Mouse (Mus musculus): ENCODE measurements around the gene Sema4d. TPM values are rescaled to one million over a fixed set of nuclear protein-coding genes. Genes with fewer than 3 reads are reported as not detected.

Gene Sema4d
- total and polyA plus RNA-seq, 3 experiments, result 12.8 to 67.1 (median 16.7) TPM

GRCm38 (mm10) chr13:51818170-51818943 is 24.8 kb upstream of the Sema4d start:
- Histone ChIP-seq H3K4me3 (replicated peaks in 1 of 3; ENCODE audit: low read depth in 2 of 3, low read length in 2 of 3, poor library complexity in 1 of 3) (no peak overlapping the region), H3K9me3 (replicated peaks; ENCODE audit: low read length) (peaks cover 6% of the 10 kb centered on the region), H3K4me1 (ENCODE audit: control insufficient read depth in 1 of 2, insufficient read depth in 2 of 2) (peaks cover 11 to 22% of the 10 kb centered on the region in 2 experiments), H3K27me3 (replicated peaks) (no peaks in the 10 kb centered on the region), H3K79me2 (replicated peaks; ENCODE audit: control insufficient read depth, extremely low read depth, insufficient read depth, poor library complexity, severe bottlenecking) (no peaks in the 10 kb centered on the region), H3K9ac (ENCODE audit: insufficient read depth, low read depth) (no peak overlapping the region), H3K27ac (ENCODE audit: insufficient read depth, low read depth) (no peak overlapping the region), H3K36me3 (replicated peaks in 1 of 2; ENCODE audit: control insufficient read depth in 1 of 2, insufficient read depth in 1 of 2, low read length in 1 of 2) (no peaks in the 10 kb centered on the region), H3K4me2 (ENCODE audit: insufficient read depth, low read depth, poor library complexity, severe bottlenecking) (no peak overlapping the region)
- dilution Hi-C loops (cut with MboI; ENCODE audit: extremely low pct_ligation_motif_present, extremely low pct_unique_long_range_greater_than_20kb, low sequenced_read_pairs), result no loop called here
- DNase-seq (ENCODE audit: extremely low read depth), result no peak
- in situ Hi-C loops (cut with MboI; ENCODE audit: low pct_ligation_motif_present, low pct_unique_long_range_greater_than_20kb, low sequenced_read_pairs), result no loop called here
- TF ChIP-seq ELF1 (IDR thresholded peaks at IDR 0.05; ENCODE audit: low read depth, low read length) (no peak), USF2 (conservative IDR thresholded peaks at IDR 0.05; ENCODE audit: low read depth, low read length) (no peak), IRF4 (IDR thresholded peaks at IDR 0.05; ENCODE audit: low read depth, low read length) (no peak), ETS1 (conservative IDR thresholded peaks at IDR 0.05; ENCODE audit: low read depth, low read length) (no peak), TCF12 (IDR thresholded peaks at IDR 0.05; ENCODE audit: low read depth, low read length) (no peak), UBTF (IDR thresholded peaks at IDR 0.05; ENCODE audit: low read depth, low read length) (no peak), NRF1 (IDR thresholded peaks at IDR 0.05; ENCODE audit: low read depth, low read length) (no peak), ZC3H11A (IDR thresholded peaks at IDR 0.05; ENCODE audit: low read depth, low read length) (no peak), CHD2 (IDR thresholded peaks at IDR 0.05; ENCODE audit: low read length) (no peak), RAD21 (IDR thresholded peaks at IDR 0.05; ENCODE audit: low read depth, low read length) (no peak), GABPA (IDR thresholded peaks at IDR 0.05; ENCODE audit: insufficient replicate concordance, low read depth, low read length) (no peak), CTCF (conservative IDR thresholded peaks at IDR 0.05 in 1 of 2, IDR thresholded peaks at IDR 0.05 in 1 of 2; ENCODE audit: low read depth in 2 of 2, low read length in 2 of 2) (no peak), ZKSCAN1 (IDR thresholded peaks at IDR 0.05; ENCODE audit: borderline replicate concordance, low read depth, low read length) (no peak), TBP (conservative IDR thresholded peaks at IDR 0.05; ENCODE audit: low read depth, low read length) (no peak)

DNA sequence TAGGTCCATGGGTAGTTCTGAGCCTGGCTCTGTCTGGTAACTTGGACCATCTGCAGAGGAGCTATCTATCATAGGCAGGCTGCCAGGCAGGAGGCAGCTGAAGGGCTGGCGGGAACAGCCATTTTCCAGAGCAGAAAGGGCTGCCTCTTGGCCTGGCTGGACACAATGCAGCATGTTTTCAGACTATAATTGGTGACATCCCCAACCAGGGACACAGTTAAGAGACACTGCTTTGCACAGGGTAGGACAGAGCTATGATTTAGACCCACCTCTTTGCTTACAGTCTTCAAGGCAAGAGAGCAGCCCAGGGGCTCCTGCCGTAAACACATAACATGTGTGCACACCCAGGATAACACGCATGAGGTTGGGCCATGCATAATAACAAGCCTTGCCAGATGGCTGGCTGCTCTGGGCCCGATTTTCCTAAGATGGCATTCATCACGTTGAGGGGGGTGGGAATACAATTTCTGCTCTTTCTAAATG is 23.1 kb upstream of the Sema4d start:
- TF ChIP-seq MYC (IDR thresholded peaks at IDR 0.05; ENCODE audit: low read depth, low read length) (no peak), RCOR1 (conservative IDR thresholded peaks at IDR 0.05; ENCODE audit: low read depth, low read length) (no peak), MXI1 (IDR thresholded peaks at IDR 0.05; ENCODE audit: low read depth, low read length) (no peak), BHLHE40 (IDR thresholded peaks at IDR 0.05; ENCODE audit: low read depth, low read length) (no peak), CHD2 (IDR thresholded peaks at IDR 0.05; ENCODE audit: low read length) (no peak), POLR2A (IDR thresholded peaks at IDR 0.05; ENCODE audit: low read depth, low read length) (no peak), JUN (IDR thresholded peaks at IDR 0.05; ENCODE audit: insufficient read depth, low read depth, low read length) (no peak)
- dilution Hi-C loops (cut with MboI; ENCODE audit: extremely low pct_ligation_motif_present, extremely low pct_unique_long_range_greater_than_20kb, low sequenced_read_pairs) (no loop called here), in situ Hi-C loops (cut with MboI; ENCODE audit: low pct_ligation_motif_present, low pct_unique_long_range_greater_than_20kb, low sequenced_read_pairs) (no loop called here)
- Histone ChIP-seq H3K9me3 (replicated peaks; ENCODE audit: low read length) (peaks cover 6% of the 10 kb centered on the region), H3K79me2 (replicated peaks; ENCODE audit: control insufficient read depth, extremely low read depth, insufficient read depth, poor library complexity, severe bottlenecking) (no peaks in the 10 kb centered on the region), H3K27ac (ENCODE audit: insufficient read depth, low read depth) (no peak overlapping the region), H3K36me3 (replicated peaks in 1 of 2; ENCODE audit: control insufficient read depth in 1 of 2, insufficient read depth in 1 of 2, low read length in 1 of 2) (no peaks in the 10 kb centered on the region), H3K9ac (ENCODE audit: insufficient read depth, low read depth) (no peak overlapping the region), H3K27me3 (replicated peaks) (no peaks in the 10 kb centered on the region), H3K4me3 (replicated peaks in 1 of 3; ENCODE audit: low read depth in 2 of 3, low read length in 2 of 3, poor library complexity in 1 of 3) (no peak overlapping the region), H3K4me1 (ENCODE audit: control insufficient read depth in 1 of 2, insufficient read depth in 2 of 2) (peaks cover 11 to 22% of the 10 kb centered on the region in 2 experiments), H3K4me2 (ENCODE audit: insufficient read depth, low read depth, poor library complexity, severe bottlenecking) (no peak overlapping the region)
- no peak for DNase-seq (ENCODE audit: extremely low read depth)

Data from CH12.LX (cell line).